Mouse (Mus musculus) olfactory bulb, adult 2 months (tissue): ENCODE measurements around the gene Atp8a2. TPM values are rescaled to one million over a fixed set of nuclear protein-coding genes. Genes with fewer than 3 reads are reported as not detected.

Experiments used
- H3K27ac ChIP-seq: fragments of 200-500 bp; 2 replicates; pipeline ENCODE4 v1.5.1; 2012; ENCODE audit warnings: low read depth, low read length; ENCODE audit not compliant: insufficient read depth
- H3K4me1 ChIP-seq: fragments of 200-500 bp; 2 replicates; pipeline ENCODE4 v1.6.1; 2012; ENCODE audit warnings: low read length; ENCODE audit not compliant: control insufficient read depth, insufficient read depth
- H3K4me3 ChIP-seq: fragments of 200-500 bp; 2 replicates; pipeline ENCODE4 v1.5.1; 2012; ENCODE audit warnings: mild to moderate bottlenecking, low read depth, low read length, moderate library complexity; ENCODE audit not compliant: insufficient read depth
- CTCF ChIP-seq: fragments of 200-500 bp; IDR thresholded peaks from 2 replicates; pipeline ENCODE4 v1.5.1; 2012; ENCODE audit warnings: low read depth, mild to moderate bottlenecking, low read length, moderate library complexity; ENCODE audit not compliant: insufficient read depth
- POLR2A ChIP-seq: fragments of 200-500 bp; IDR thresholded peaks from 2 replicates; pipeline ENCODE4 v1.6.1; 2012; ENCODE audit warnings: mild to moderate bottlenecking, low read depth, low read length, moderate library complexity; ENCODE audit not compliant: insufficient read depth
- WGBS: fragments of 180-500 bp; shearing (Covaris S2); methylation state at CpG from one replicate; pipeline ENCODE4 v1.1.7; 2018; 5-methylcytosine and 5-hydroxymethylcytosine counted together
- polyA plus RNA-seq: library from polyadenylated mRNA; stranded (reverse); fragments of >200 nt; gene quantifications from 2 replicates; pipeline ENCODE4 v1.2.4, GENCODE M21; 2012; ENCODE audit warnings: low replicate concordance; ENCODE audit not compliant: missing spikeins, insufficient read depth, insufficient read length

The Atp8a2 gene
- polyA plus RNA-seq, 1 experiment = not detected

- no peak overlapping the region for H3K27ac ChIP-seq
- 40% methylated on average over 14 of the region's 14 CpGs for WGBS
- no peaks in the 10 kb centered on the region for H3K4me1 ChIP-seq
- no peak overlapping the region for H3K4me3 ChIP-seq
- TF ChIP-seq CTCF = no peak
- no peak for TF ChIP-seq POLR2A
These were observed 583.9 kb downstream of the Atp8a2 start for GRCm38 (mm10) chr14:59612920-59613625.

GRCm38 (mm10) chr14:59607021-59607420 is 590.0 kb downstream of the Atp8a2 start:
- no peak overlapping the region for H3K4me3 ChIP-seq
- H3K4me1 ChIP-seq = no peaks in the 10 kb centered on the region
- no peak overlapping the region for H3K27ac ChIP-seq
- 78% methylated on average over 3 of the region's 3 CpGs for WGBS
- TF ChIP-seq CTCF (no peak), POLR2A (no peak)

- WGBS = 17% methylated on average over 5 of the region's 5 CpGs
- TF ChIP-seq CTCF (no peak), POLR2A (no peak)
- no peak overlapping the region for H3K4me3 ChIP-seq
These were observed 591.2 kb downstream of the Atp8a2 start for GRCm38 (mm10) chr14:59605671-59606353.

GRCm38 (mm10) chr14:59604002-59604645 is 592.9 kb downstream of the Atp8a2 start:
- Histone ChIP-seq H3K27ac (no peak overlapping the region), H3K4me3 (no peak overlapping the region), H3K4me1 (no peaks in the 10 kb centered on the region)
- WGBS = 59% methylated on average over 5 of the region's 5 CpGs
- TF ChIP-seq POLR2A (no peak), CTCF (no peak)

More at GRCm38 (mm10) chr14:59605671-59606353, 591.2 kb downstream of the Atp8a2 start:
- Histone ChIP-seq H3K27ac (no peak overlapping the region), H3K4me1 (no peaks in the 10 kb centered on the region)

GRCm38 (mm10) chr14:59598260-59598627 is 598.7 kb downstream of the Atp8a2 start:
- Histone ChIP-seq H3K4me3 (peak overlapping the region; percentile 87), H3K27ac (peak overlapping the region; percentile 74; the same call in 1 of the 2 replicates), H3K4me1 (peaks cover 2% of the 10 kb centered on the region; the same call in 1 of the 2 replicates)
- TF ChIP-seq CTCF (no peak), POLR2A (no peak)
- WGBS = 0% methylated on average over 8 of the region's 8 CpGs

GRCm38 (mm10) chr14:59597398-59598259 is 599.4 kb downstream of the Atp8a2 start, which contains the start of gene Cdadc1:
Cdadc1 (minus strand) TSS chr14:59597959.
- Histone ChIP-seq H3K4me1 (peaks cover 2% of the 10 kb centered on the region; the same call in 1 of the 2 replicates), H3K27ac (peak within 1 kb of the TSS; percentile 74; the same call in 1 of the 2 replicates), H3K4me3 (peak within 1 kb of the TSS; percentile 87)
- TF ChIP-seq CTCF = no peak
- peak; percentile 77 for TF ChIP-seq POLR2A
- WGBS = under 1% methylated on average over 48 of the region's 48 CpGs

- H3K4me1 ChIP-seq = peaks cover 2% of the 10 kb centered on the region; the same call in 1 of the 2 replicates
- TF ChIP-seq CTCF = no peak
- TF ChIP-seq POLR2A = no peak
- WGBS = 73% methylated on average over 3 of the region's 3 CpGs
- H3K27ac ChIP-seq = no peak overlapping the region
- H3K4me3 ChIP-seq = no peak overlapping the region
These were observed 602.0 kb downstream of the Atp8a2 start for GRCm38 (mm10) chr14:59594988-59595387.

GRCm38 (mm10) chr14:59592593-59592992 is 604.4 kb downstream of the Atp8a2 start:
- Histone ChIP-seq H3K4me1 (peaks cover 2% of the 10 kb centered on the region; the same call in 1 of the 2 replicates), H3K27ac (no peak overlapping the region), H3K4me3 (no peak overlapping the region)
- WGBS = 98% methylated on average over 3 of the region's 3 CpGs
- no peak for TF ChIP-seq CTCF
- TF ChIP-seq POLR2A = no peak
